Mouse (Mus musculus): ENCODE measurements around the gene Mn1. TPM values are rescaled to one million over a fixed set of nuclear protein-coding genes. Genes with fewer than 3 reads are reported as not detected.

Mn1 gene
- total RNA-seq, 2 experiments from 2014 or later: 34.2 to 38.1 TPM

DNA sequence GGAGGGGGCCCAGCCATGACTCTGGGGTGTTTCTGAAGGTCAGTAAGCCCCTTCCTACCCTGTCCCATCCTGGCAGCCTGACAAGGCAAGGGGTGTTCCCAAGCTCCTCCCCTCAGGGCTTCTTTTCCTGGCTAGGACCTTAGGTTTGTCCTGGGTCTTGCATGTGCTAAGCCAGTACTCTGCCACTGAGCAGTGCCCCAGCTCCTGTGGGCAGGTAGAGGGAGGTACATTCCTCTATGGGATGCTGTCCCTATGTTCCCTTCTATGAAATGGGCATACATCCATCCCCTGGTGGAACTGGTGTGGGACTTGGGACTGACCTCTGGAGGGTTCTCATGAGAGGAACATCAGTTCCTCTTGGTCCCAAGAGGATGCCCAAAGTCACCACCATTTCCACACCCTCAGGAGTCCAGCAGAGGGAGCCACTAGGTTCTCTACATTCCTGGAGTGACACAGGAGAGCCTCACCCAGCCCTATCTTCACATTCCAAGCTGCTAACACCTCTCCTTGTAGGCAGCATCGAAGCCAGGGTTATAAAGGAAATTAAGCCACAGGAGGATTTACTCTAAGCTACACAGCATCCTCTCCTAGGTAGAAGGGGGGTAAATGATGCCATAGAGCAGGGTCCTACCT is 7.6 kb upstream of the Mn1 start:
- no peak for DNase-seq

DNA sequence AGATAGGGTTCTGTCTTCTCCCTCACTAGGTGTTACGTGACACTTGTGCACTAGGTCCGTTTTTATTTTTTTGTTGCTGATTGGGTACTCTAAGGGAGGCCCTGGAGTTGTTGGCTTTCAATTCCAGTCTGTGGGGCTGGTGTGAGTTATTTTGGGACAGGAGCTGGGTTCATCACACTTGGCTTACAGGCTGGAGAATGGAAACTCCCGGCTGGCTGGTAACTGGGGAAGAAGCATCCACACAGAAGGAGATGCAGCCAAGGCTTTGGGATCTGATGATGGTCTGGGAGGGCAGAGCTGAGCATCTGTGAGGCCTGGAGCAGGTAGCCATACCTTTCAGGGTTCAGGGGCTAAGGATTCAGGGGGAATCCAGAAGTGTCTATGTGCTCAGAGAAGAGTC is 6.5 kb upstream of the Mn1 start:
- no peak for DNase-seq

DNA sequence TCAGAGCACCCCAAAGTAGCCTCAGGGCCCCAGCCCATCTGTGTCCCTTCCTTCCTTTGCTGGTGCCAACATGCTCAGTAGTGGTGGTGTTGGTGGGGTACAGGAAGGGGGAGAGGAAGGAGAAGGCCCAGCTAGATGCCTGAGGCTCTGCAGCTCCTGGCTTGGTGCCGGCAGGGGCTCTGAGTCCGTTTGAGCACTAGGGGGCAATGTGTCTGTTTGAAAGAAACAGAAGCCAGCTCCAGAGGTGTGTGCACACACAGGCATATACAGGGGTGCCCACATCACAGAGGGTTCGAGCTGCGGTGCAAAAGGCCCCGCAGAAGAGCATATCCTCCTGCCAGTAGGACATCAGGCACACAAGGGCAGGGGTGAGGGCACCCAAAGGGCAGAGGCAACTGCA is 3.0 kb upstream of the Mn1 start:
- peak; percentile 79 to 80 for DNase-seq

DNA sequence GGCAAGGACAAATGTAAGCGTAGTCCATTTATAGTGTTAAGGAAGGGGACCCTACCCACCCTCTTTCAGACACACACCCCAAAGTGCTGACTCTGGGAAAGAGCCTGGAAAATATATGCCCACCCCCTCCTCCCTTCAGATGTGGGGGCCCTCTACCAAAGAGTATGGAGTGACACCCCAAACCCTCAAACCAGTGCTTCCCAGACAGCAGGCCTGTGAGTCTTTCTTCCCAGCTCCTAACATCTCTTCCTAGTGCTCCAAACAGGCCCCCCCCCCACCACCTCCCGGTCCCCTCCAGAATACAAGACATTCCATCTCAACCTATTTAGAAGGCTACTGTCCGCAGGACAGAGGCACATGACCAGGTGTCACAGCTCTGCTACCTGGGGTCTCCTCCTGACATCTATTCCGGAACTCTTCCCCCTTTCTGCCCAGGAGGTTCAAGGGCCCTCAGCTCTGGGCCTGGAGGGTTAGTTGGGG is 2.4 kb upstream of the Mn1 start:
- no peak for DNase-seq

DNA sequence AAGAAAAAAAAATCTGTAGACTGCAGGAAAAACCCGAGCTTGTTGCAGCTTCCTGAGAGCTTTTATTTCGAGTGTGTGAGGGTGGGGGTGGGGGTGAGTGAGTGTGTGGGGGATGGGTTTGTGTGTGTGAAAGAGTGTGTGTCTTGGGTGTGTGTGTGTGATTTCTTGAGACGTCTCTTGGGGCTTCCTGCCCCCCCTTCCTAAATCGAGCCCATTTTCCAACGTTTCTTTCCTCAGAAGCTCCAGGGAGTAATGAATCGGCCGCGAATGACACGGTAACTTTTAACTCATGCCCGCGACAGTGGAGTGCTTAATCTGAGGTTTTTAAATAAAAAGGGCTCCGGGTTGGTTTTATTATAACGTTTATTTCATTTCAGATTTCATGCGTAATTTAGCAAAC is 1.6 kb upstream of the Mn1 start:
- DNase-seq: no peak

DNA sequence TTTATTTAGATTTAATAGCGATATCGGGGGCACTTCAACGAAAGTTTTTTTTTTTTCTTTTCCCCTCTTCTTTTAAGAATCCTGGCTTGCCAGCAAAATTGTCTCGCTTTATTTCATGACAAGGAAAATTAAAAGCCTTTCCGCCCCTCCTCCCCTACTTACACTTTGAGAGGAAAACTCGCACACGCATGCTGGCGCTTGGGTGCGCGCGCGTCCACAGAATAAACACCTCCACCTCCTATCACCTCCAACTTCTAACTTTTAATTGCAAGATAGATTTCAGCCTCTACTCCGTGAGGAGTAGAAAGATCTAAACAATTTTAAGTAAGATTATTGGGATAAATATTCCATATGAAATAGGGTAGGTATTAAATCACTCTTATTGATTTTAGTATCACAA is 1.1 kb upstream of the Mn1 start:
- DNase-seq: no peak

DNA sequence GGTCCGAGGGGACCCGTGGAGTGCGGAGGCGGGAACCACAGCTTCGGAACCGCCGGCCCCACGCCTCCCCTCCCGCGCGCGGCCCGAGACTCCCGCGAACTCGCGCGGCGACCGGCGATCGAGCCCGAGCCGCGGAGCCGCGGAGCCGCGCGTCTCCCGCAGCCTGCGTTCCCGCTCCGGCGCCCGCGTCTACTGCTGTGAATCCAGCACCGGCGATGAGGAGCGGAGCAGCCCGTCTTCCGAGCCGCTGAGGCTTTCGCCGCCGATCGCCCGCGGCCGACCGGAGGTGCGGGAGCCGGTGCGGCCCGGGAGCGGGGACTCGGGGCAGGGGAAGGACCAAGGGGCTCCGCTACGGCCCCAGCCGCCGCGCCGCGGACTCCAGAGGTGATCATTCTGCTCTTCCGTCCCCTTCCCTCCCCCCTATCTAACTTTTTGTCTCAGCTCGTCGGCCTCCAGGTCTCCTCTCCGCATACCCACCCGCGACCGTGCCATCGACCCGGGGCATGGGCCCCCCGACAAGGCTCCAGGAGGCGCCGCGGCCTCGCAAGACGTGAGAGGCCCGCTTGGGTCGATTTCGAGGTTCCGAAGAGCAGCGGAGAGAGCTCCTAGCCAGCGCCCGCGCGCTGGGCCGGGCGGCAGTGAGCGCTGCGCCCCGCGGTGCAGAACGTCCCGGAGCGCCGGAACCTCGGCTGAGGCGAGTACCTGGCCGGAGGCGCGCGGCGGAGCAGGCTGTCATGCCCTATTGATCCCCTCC is 393 bp downstream of the Mn1 start:
- DNase-seq: peak in 1 of 2 experiments; percentile 29

DNA sequence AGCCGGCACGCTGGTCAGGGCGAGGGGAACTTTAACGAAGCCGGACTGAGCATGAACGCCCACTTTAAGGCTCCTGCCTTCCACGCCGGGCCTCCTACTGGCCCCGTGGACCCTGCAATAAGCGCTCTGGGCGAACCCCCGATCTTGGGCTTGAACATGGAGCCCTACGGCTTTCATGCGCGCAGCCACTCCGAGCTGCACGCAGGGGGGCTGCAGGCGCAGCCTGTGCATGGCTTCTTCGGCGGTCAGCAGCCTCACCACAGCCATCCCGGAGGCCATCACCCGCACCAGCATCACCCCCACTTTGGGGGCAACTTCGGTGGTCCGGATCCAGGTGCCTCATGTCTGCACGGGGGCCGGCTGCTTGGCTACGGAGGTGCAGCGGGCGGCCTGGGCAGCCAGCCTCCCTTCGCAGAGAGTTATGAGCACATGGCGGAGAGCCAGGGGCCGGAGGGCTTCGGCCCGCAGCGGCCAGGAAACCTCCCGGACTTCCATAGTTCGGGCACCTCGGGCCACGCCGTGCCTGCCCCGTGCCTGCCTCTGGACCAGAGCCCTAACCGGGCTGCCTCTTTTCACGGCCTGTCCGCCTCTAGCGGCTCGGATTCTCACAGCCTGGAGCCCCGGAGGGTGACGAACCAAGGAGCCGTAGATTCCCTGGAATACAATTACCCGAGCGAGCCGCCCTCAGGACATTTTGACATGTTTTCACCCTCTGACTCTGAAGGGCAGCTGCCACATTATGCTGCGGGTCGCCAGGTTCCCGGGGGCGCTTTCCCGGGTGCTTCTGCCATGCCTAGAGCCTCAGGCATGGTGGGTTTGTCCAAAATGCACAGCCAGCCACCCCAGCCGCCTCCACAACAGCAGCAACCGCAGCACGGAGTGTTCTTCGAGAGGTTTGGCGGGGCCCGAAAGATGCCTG is 1.3 kb downstream of the Mn1 start:
- peak; percentile 36 to 37 for DNase-seq

DNA sequence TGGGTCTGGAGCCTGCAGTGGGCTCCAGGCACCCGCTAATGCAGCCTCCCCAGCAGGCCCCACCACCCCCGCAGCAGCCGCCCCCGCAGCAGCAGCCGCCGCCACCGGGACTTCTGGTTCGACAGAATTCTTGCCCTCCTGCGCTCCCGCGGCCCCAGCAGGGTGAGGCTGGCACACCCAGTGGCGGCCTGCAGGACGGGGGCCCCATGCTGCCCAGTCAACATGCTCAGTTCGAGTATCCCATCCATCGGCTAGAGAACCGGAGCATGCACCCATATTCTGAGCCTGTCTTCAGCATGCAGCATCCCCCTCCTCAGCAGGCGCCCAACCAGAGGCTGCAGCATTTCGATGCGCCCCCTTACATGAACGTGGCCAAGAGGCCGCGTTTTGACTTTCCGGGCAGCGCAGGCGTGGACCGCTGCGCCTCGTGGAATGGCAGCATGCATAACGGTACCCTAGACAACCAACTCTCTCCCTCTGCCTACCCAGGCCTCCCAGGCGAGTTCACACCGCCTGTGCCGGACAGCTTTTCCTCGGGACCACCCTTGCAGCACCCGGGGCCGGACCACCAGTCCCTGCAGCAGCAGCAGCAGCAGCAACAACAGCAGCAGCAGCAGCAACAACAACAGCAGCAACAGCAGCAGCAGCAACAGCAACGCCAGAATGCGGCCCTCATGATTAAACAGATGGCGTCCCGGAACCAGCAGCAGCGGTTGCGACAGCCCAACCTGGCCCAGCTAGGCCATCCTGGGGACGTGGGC is 2.1 kb downstream of the Mn1 start:
- peak; percentile 41 to 51 for DNase-seq

DNA sequence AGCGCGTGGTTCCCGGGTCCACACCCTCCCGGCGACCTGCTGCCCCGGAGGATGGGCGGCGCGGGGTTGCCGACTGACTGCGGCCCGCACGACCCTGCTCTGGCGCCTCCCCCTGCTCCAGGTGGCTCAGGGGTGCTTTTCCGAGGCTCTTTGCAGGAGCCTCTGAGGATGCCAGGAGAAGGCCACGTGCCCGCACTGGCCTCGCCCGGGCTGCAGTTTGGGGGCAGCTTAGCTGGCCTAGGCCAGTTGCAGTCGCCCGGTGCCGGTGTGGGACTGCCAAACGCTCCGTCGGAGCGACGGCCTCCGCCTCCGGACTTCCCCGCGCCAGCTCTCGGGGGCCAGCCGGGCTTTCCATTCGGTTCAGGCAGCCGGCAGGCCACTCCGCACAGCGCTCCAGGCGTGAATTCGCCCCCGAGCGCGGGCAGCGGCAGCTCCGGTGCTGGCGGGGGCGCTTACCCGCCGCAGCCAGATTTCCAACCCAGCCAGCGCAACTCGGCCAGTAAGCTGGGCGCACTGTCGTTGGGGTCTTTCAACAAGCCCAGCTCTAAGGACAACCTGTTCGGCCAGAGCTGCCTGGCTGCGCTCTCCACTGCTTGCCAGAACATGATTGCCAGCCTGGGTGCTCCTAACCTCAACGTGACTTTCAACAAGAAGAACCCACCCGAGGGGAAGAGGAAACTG is 3.0 kb downstream of the Mn1 start:
- peak in 1 of 2 experiments; percentile 27 for DNase-seq

DNA sequence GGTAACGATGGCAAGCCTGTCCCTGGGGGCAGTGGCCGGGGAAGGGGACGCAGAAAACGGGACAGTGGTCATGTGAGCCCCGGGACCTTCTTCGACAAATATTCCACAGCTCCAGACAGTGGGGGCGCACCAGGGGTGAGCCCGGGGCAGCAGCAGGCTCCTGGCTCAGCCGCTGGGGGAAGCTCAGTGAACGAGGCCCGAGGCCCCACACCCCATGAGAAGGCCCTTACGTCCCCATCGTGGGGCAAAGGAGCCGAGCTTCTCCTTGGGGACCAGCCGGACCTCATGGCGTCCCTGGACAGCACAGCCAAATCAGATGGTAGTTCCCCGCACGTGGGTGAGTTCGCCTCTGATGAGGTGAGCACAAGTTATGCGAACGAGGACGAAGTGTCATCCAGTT is 3.7 kb downstream of the Mn1 start:
- DNase-seq: no peak

DNA sequence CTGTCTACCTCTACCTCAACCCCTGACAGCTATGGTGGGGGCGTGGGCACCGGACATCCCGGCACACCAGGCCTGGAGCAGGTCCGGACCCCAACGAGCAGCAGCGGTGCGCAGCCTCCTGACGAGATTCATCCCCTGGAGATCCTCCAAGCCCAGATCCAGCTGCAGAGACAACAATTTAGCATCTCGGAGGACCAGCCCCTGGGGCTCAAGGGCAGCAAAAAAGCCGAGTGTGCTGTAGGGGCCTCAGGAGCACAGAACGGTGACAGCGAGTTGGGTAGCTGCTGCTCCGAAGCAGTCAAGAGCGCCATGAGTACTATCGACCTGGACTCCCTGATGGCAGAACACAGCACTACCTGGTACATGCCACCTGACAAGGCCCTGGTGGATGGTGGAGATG is 4.3 kb downstream of the Mn1 start:
- no peak for DNase-seq

DNA sequence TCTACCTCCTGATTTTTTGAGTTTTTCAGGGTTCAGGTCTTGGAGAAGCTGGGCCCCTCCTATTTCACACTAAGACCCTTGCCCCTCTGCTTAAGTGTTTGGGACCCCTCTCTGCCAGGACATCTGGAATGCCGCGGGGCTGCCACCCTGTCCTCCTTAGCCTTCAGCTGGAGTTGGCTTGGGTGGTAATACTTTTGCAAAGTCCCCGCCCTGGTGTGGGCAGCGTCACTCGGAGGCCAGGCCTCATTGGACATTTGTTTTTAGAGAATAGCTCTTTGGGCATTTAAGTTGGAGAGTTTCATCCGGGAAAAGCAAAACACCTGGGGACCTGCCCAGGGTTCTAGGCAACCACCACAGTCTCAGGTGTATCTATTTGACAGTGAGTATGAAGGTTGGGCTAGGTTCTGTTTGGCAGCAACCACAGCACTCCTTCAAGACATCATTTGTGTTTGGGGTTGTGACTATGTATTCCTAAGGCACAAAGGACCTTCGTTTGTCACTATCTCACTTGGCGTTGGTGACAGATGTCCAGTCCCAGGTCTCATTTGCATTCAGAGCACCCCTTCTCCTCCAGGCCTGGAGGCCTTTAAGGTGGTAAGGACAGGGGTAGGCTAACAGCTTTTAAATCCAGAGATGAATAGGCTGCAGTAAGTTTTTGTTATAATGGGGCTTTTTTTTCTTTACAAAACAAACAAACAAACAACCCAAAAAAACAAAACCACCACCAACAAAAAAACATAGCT is 5.1 kb downstream of the Mn1 start:
- no peak for DNase-seq

DNA sequence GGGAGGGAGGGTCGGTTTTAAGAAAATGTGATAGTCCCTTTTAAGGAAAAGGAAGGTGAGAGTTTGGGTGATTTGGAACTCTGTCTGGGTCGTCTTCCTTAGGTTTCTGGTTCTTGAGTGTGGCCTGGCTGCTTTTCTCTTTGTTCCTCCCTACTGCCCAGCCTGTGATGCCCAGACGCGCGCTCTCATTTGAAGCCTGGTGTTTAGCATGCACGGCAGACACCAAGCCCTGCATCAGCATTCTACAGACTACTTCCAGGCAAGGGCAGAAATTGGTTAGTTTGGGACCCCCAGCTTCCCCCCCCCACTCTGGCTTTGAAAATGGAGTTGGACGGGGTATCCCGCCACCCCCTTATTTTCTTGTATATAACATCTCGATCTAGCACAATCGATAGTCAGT is 5.8 kb downstream of the Mn1 start:
- no peak for DNase-seq

DNA sequence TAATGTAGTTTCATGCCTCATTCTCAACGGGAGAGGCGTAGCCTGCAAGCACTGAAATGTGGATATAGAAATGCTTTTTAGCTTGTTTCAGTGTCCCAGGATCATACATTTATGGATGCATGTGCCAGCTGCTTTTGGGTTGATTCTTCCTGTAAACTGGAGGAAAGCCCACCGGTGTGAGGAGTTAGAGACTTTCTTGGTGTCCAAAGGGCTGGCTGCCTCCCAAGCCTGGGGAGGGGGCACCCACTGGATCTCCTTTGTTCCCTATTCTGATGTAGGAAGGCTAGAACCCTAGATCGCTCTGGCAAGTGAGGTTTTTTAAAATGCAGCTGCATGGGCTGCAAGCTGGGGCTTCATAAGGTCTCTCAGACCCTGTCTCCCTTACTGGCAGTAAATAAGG is 6.5 kb downstream of the Mn1 start:
- DNase-seq: no peak

DNA sequence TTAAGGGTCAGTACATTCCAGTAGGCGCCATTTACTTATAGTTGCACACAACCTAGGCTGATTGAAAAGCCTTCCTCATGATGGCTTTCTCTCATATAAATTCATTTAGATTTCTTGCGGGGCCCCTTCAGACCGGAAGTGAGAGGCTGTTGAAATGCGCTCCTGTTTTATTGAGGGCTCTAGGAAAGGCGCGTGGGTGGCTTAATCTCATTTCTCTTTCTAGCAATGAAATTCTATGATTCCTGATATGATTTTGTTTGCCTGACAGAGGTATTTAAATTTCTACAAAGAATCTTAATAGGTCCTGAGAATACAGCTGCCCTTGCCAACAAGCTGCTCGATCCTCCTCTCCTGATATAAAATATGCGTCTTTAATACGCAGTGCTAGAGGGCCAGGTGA is 8.7 kb downstream of the Mn1 start:
- DNase-seq: no peak

DNA sequence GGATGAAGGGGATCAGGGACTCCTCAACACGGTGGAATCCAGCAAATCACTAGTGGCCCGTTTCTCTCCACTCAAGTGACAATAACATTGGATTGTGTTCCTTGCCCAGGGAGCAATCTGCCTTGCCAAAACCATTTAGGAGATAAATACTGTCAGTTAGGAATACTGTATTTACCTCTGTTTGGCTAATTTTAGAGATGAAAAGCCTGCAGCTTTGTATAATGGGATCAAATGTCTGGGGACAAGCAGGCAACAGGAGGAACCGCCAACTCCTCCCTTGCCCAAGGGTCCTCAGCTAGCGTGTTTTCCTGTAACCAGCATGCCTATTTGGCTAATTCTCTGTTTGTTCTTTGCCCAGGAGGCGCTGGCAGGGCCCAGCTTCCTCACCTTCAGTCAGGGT is 9.1 kb downstream of the Mn1 start:
- DNase-seq: no peak

DNA sequence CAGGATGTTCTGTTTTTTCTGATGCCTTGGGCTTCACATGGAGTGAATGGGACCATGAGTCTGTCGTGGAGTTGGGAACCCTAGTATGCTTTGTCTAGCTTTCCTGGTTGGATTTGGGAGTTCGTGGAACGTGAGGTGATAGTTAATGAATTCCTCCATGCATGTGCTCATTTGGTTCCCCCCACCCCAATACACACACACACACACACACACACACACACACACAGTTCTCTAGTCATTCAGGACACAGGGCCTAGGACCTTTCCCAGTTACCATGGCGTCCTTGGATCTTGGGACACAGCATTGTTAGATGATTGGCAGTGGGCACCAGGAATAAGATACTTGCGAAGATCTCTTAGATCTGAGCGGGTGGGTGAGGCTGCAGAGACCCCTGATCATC is 11.7 kb downstream of the Mn1 start:
- DNase-seq: no peak

DNA sequence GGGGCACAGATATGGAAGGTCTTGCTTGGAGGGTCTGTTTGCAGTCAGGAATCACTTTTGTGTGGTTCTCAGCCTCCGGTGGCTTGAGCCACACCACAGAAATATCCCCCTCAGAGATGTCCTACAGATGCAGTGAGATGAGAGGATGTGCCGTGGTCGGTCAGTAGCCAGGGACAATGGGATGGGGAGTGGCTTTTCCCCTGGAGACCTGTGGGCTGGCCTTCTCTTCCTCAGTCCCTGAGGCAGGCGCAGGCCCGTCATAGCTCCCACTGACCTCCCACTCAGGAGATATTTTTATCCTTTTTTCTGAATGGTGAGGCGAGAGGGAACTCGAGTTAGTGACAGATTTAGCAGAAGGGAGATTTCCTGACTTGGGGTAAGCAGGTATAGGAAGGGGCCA is 12.6 kb downstream of the Mn1 start:
- DNase-seq: no peak

DNA sequence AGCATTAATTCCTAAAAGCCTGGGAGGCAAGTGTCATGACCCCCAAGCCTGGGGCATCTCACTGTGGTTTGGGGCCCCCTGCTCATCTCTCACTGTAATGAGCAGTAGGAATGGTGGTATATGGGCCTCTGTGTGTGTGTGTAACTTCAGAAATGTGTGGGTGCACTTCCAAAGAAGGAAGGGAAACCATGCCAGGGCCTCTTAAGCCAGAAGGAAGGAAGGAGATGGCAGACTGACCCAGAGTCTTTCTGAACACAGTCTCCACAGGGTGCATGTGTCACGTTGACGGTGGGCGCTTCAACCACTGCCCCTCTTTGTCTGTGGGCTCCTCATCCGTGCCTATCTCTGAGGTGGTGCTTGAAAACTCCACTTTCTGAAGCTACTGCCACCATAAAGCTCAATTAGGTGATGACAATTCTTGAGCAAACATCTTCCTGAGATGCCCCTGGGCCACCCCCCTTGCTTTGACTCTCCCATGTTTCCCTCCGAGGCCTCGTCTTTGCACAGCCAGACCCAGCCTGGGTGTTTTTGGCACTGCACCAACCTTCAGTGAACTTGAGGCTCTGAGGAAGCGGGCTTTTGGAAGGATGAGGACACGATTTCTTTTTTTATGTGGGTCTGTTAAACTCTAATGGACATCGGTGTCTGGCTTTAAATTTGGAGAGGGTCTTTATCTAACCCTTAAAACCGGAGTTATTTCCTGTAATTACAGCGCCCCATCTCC is 14.0 kb downstream of the Mn1 start:
- DNase-seq: no peak

All from layer of hippocampus, postnatal 36 days (tissue).